Mouse (Mus musculus): ENCODE results near the gene Fez1.

The Fez1 gene

GRCm38 (mm10) chr9:36833914-36834313 lies 12.2 kb downstream of the Fez1 start:
- DNase-seq (ENCODE audit: low read depth, low spot score): no peak

- DNase-seq (ENCODE audit: low read depth, low spot score): no peak
Measured at GRCm38 (mm10) chr9:36846346-36846745, 24.7 kb downstream of the Fez1 start.

GRCm38 (mm10) chr9:36848661-36849060 lies 27.0 kb downstream of the Fez1 start:
- no peak for DNase-seq (ENCODE audit: low read depth, low spot score)

GRCm38 (mm10) chr9:36850091-36850490 lies 28.4 kb downstream of the Fez1 start:
- DNase-seq (ENCODE audit: low read depth, low spot score): no peak

- DNase-seq (ENCODE audit: low read depth, low spot score): no peak
Measured at GRCm38 (mm10) chr9:36852175-36852574, 30.5 kb downstream of the Fez1 start.

GRCm38 (mm10) chr9:36856351-36856750 lies 34.7 kb downstream of the Fez1 start:
- DNase-seq (ENCODE audit: low read depth, low spot score): no peak

- no peak for DNase-seq (ENCODE audit: low read depth, low spot score)
Measured at GRCm38 (mm10) chr9:36857476-36858117, 35.9 kb downstream of the Fez1 start.

- DNase-seq (ENCODE audit: low read depth, low spot score): no peak
Measured at GRCm38 (mm10) chr9:36858677-36859076, 37.0 kb downstream of the Fez1 start.

- no peak for DNase-seq (ENCODE audit: low read depth, low spot score)
Measured at GRCm38 (mm10) chr9:36862576-36862975, 40.9 kb downstream of the Fez1 start.

- DNase-seq (ENCODE audit: low read depth, low spot score): no peak
Measured at GRCm38 (mm10) chr9:36863694-36864093, 42.0 kb downstream of the Fez1 start.

- no peak for DNase-seq (ENCODE audit: low read depth, low spot score)
Measured at GRCm38 (mm10) chr9:36864862-36865813, 43.5 kb downstream of the Fez1 start.

GRCm38 (mm10) chr9:36868662-36869061 lies 47.0 kb downstream of the Fez1 start:
- no peak for DNase-seq (ENCODE audit: low read depth, low spot score)

- no peak for DNase-seq (ENCODE audit: low read depth, low spot score)
Measured at GRCm38 (mm10) chr9:36870263-36870662, 48.6 kb downstream of the Fez1 start.

- DNase-seq (ENCODE audit: low read depth, low spot score): no peak
Measured at GRCm38 (mm10) chr9:36873796-36874195, 52.1 kb downstream of the Fez1 start.

GRCm38 (mm10) chr9:36876313-36876712 lies 54.6 kb downstream of the Fez1 start:
- no peak for DNase-seq (ENCODE audit: low read depth, low spot score)

- DNase-seq (ENCODE audit: low read depth, low spot score): no peak
Measured at GRCm38 (mm10) chr9:36876787-36877186, 55.1 kb downstream of the Fez1 start.

- no peak for DNase-seq (ENCODE audit: low read depth, low spot score)
Measured at GRCm38 (mm10) chr9:36881615-36882014, 60.0 kb downstream of the Fez1 start.

GRCm38 (mm10) chr9:36882034-36882745 lies 60.5 kb downstream of the Fez1 start:
- DNase-seq (ENCODE audit: low read depth, low spot score): no peak

GRCm38 (mm10) chr9:36883569-36883968 lies 61.9 kb downstream of the Fez1 start:
- DNase-seq (ENCODE audit: low read depth, low spot score): no peak

GRCm38 (mm10) chr9:36885237-36885636 lies 63.6 kb downstream of the Fez1 start:
- DNase-seq (ENCODE audit: low read depth, low spot score): no peak

GRCm38 (mm10) chr9:36890552-36890951 lies 68.9 kb downstream of the Fez1 start:
- peak; percentile 11 for DNase-seq (ENCODE audit: low read depth, low spot score)

GRCm38 (mm10) chr9:36893413-36893990 lies 71.8 kb downstream of the Fez1 start:
- DNase-seq (ENCODE audit: low read depth, low spot score): no peak
